Mouse (Mus musculus) neural tube, postnatal 0 days (tissue): Measurements from ENCODE around the gene Spred3. TPM values are rescaled to one million over a fixed set of nuclear protein-coding genes. Genes with fewer than 3 reads are reported as not detected.

Experiments used
- polyA plus RNA-seq: library from polyadenylated mRNA; unstranded; fragments of >200 nt; fragmentation: Nextera tagmentation; extraction: Ambion mirVana; gene quantifications from 2 replicates; pipeline ENCODE4 v1.2.1, GENCODE M21; 2015

Gene Spred3
- 12.6 and 14.1 TPM in 2 replicates for polyA plus RNA-seq

GRCm38 (mm10) chr7:29170066-29170754, at the start of gene Spred3, which contains the start of gene Ggn:
Gene Spred3 (minus strand): TSS chr7:29170411.
Gene Ggn (plus strand): TSS chr7:29170210.

GRCm38 (mm10) chr7:29213675-29214082, 43.5 kb upstream of the Spred3 start, which contains the start of gene Catsperg1:
Gene Catsperg1 (minus strand): TSS chr7:29214035.

GRCm38 (mm10) chr7:29180077-29180853, 10.1 kb upstream of the Spred3 start, which contains the start of gene Psmd8:
Gene Psmd8 (minus strand): TSS chr7:29180701.

GRCm38 (mm10) chr7:29155838-29156782, 14.1 kb downstream of the Spred3 start, which contains the start of gene Fam98c:
Gene Fam98c (minus strand): TSS chr7:29156234.

GRCm38 (mm10) chr7:29134693-29135386, 35.4 kb downstream of the Spred3 start, which contains the start of gene Rasgrp4:
Gene Rasgrp4 (plus strand): TSS chr7:29134851.

GRCm38 (mm10) chr7:29124970-29125369, 45.2 kb downstream of the Spred3 start, which contains the start of gene Ryr1:
Gene Ryr1 (minus strand): TSS chr7:29125179.

Other genes with a start within 250 kb of the Spred3 start
- gene Actn4, start 208.1 kb downstream of the Spred3 start, polyA plus RNA-seq = 110 and 120 TPM in 2 replicates
- 307 and 320 TPM in 2 replicates for gene Eif3k, start 188.5 kb downstream of the Spred3 start, polyA plus RNA-seq
- 11.8 and 12.8 TPM in 2 replicates for gene Map4k1, start 188.4 kb downstream of the Spred3 start, polyA plus RNA-seq
- gene Ryr1, start 45.2 kb downstream of the Spred3 start, polyA plus RNA-seq = 11.1 and 15.3 TPM in 2 replicates
- gene Rasgrp4, start 35.6 kb downstream of the Spred3 start, polyA plus RNA-seq = 0.90 and 1.4 TPM in 2 replicates
- 79.0 and 80.4 TPM in 2 replicates for gene Fam98c, start 14.2 kb downstream of the Spred3 start, polyA plus RNA-seq
- gene Ggn, start 201 bp downstream of the Spred3 start, polyA plus RNA-seq = 0.28 and 0.55 TPM in 2 replicates
- 278 and 284 TPM in 2 replicates for gene Psmd8, start 10.3 kb upstream of the Spred3 start, polyA plus RNA-seq
- gene Catsperg1, start 43.6 kb upstream of the Spred3 start, polyA plus RNA-seq = 1.1 and 3.3 TPM in 2 replicates
- gene Kcnk6, start 62.1 kb upstream of the Spred3 start, polyA plus RNA-seq = 0.70 and 1.4 TPM in 2 replicates
- 137 and 139 TPM in 2 replicates for gene Yif1b, start 67.9 kb upstream of the Spred3 start, polyA plus RNA-seq
- 2.0 and 4.5 TPM in 2 replicates for gene 2200002D01Rik, start 78.1 kb upstream of the Spred3 start, polyA plus RNA-seq
- 93.6 and 101 TPM in 2 replicates for gene Spint2, start 111.5 kb upstream of the Spred3 start, polyA plus RNA-seq
- gene Ppp1r14a, start 118.9 kb upstream of the Spred3 start, polyA plus RNA-seq = 5.3 and 5.5 TPM in 2 replicates
- gene Dpf1, start 133.5 kb upstream of the Spred3 start, polyA plus RNA-seq = 132 and 146 TPM in 2 replicates